Mouse (Mus musculus): Measurements from ENCODE around the gene Psg19. TPM values are rescaled to one million over a fixed set of nuclear protein-coding genes. Genes with fewer than 3 reads are reported as not detected.
"Not testable (repeated sequence)": the region's sequence is repeated elsewhere in the genome, so short reads cannot be mapped to it uniquely, and the experiment has no call there.

Gene Psg19
- polyA plus RNA-seq, 1 experiment, result not detected

- 48% methylated on average over 11 of the region's 13 CpGs for WGBS
- peak; percentile 53 for TF ChIP-seq CTCF (IDR thresholded peaks at IDR 0.05; ENCODE audit: control insufficient read depth, insufficient read depth, low read length)
Observed at GRCm38 (mm10) chr7:18749896-18750477, 48.3 kb downstream of the Psg19 start.

GRCm38 (mm10) chr7:18748994-18749895 lies 49.1 kb downstream of the Psg19 start:
- Histone ChIP-seq H3K27ac (ENCODE audit: control insufficient read depth, insufficient read depth, low read depth, low read length, poor library complexity) (no peak overlapping the region), H3K4me1 (ENCODE audit: control insufficient read depth, insufficient read depth, low read length) (no peaks in the 10 kb centered on the region), H3K4me3 (replicated peaks; ENCODE audit: control insufficient read depth, low read depth, low read length) (no peak overlapping the region)
- 45% methylated on average over 6 of the region's 6 CpGs for WGBS
- TF ChIP-seq POLR2A (IDR thresholded peaks at IDR 0.05; ENCODE audit: borderline replicate concordance, control insufficient read depth, low read depth, low read length) (no peak), CTCF (IDR thresholded peaks at IDR 0.05; ENCODE audit: control insufficient read depth, insufficient read depth, low read length) (no peak)

More at GRCm38 (mm10) chr7:18749896-18750477, 48.3 kb downstream of the Psg19 start:
- not testable (repeated sequence) for H3K4me3 ChIP-seq (replicated peaks; ENCODE audit: control insufficient read depth, low read depth, low read length); H3K27ac ChIP-seq (ENCODE audit: control insufficient read depth, insufficient read depth, low read depth, low read length, poor library complexity); H3K4me1 ChIP-seq (ENCODE audit: control insufficient read depth, insufficient read depth, low read length)

GRCm38 (mm10) chr7:18747420-18747819 lies 50.9 kb downstream of the Psg19 start:
- not testable (repeated sequence) for H3K4me3 ChIP-seq (replicated peaks; ENCODE audit: control insufficient read depth, low read depth, low read length)
- 74% methylated on average over 2 of the region's 2 CpGs for WGBS

GRCm38 (mm10) chr7:18746189-18746860 lies 52.0 kb downstream of the Psg19 start:
- WGBS, result 39% methylated on average over 20 of the region's 20 CpGs
- no peaks in the 10 kb centered on the region for H3K4me1 ChIP-seq (ENCODE audit: control insufficient read depth, insufficient read depth, low read length)
- no peak overlapping the region for H3K27ac ChIP-seq (ENCODE audit: control insufficient read depth, insufficient read depth, low read depth, low read length, poor library complexity)
- no peak overlapping the region for H3K4me3 ChIP-seq (replicated peaks; ENCODE audit: control insufficient read depth, low read depth, low read length)
- TF ChIP-seq POLR2A (IDR thresholded peaks at IDR 0.05; ENCODE audit: borderline replicate concordance, control insufficient read depth, low read depth, low read length) (no peak), CTCF (IDR thresholded peaks at IDR 0.05; ENCODE audit: control insufficient read depth, insufficient read depth, low read length) (no peak)

More at GRCm38 (mm10) chr7:18747420-18747819, 50.9 kb downstream of the Psg19 start:
- H3K27ac ChIP-seq (ENCODE audit: control insufficient read depth, insufficient read depth, low read depth, low read length, poor library complexity); H3K4me1 ChIP-seq (ENCODE audit: control insufficient read depth, insufficient read depth, low read length): not testable (repeated sequence)

Other genes with a start within 250 kb of the Psg19 start
- not detected in 2 replicates for gene Psg27, start 231.2 kb downstream of the Psg19 start, polyA plus RNA-seq (2011; ENCODE audit: insufficient read depth, insufficient read length, low replicate concordance, missing spikeins)
- not detected in 2 replicates for gene Psg23, start 182.0 kb downstream of the Psg19 start, polyA plus RNA-seq (2011; ENCODE audit: insufficient read depth, insufficient read length, low replicate concordance, missing spikeins)
- not detected in 2 replicates for gene Psg21, start 141.8 kb downstream of the Psg19 start, polyA plus RNA-seq (2011; ENCODE audit: insufficient read depth, insufficient read length, low replicate concordance, missing spikeins)
- not detected in 2 replicates for gene Psg20, start 112.3 kb downstream of the Psg19 start, polyA plus RNA-seq (2011; ENCODE audit: insufficient read depth, insufficient read length, low replicate concordance, missing spikeins)
- not detected in 2 replicates for gene Psg22, start 80.4 kb downstream of the Psg19 start, polyA plus RNA-seq (2011; ENCODE audit: insufficient read depth, insufficient read length, low replicate concordance, missing spikeins)
- not detected in 2 replicates for gene Psg17, start 23.1 kb upstream of the Psg19 start, polyA plus RNA-seq (2011; ENCODE audit: insufficient read depth, insufficient read length, low replicate concordance, missing spikeins)
- 1.5 and 3.6 TPM in 2 replicates for gene Mill2, start 41.4 kb upstream of the Psg19 start, polyA plus RNA-seq (2011; ENCODE audit: insufficient read depth, insufficient read length, low replicate concordance, missing spikeins)
- gene Pglyrp1, start 72.8 kb upstream of the Psg19 start, polyA plus RNA-seq (2011; ENCODE audit: insufficient read depth, insufficient read length, low replicate concordance, missing spikeins), result 72.2 and 201 TPM in 2 replicates
- gene Ccdc61, start 111.9 kb upstream of the Psg19 start, polyA plus RNA-seq (2011; ENCODE audit: insufficient read depth, insufficient read length, low replicate concordance, missing spikeins), result 18.7 and 40.4 TPM in 2 replicates
- gene Nova2, start 127.4 kb upstream of the Psg19 start, polyA plus RNA-seq (2011; ENCODE audit: insufficient read depth, insufficient read length, low replicate concordance, missing spikeins), result 0.16 and 0.35 TPM in 2 replicates
- not detected in 2 replicates for gene Nanos2, start 188.9 kb upstream of the Psg19 start, polyA plus RNA-seq (2011; ENCODE audit: insufficient read depth, insufficient read length, low replicate concordance, missing spikeins)
- gene Mypop, start 192.7 kb upstream of the Psg19 start, polyA plus RNA-seq (2011; ENCODE audit: insufficient read depth, insufficient read length, low replicate concordance, missing spikeins), result 0.83 and 1.1 TPM in 2 replicates
- 6.8 and 7.3 TPM in 2 replicates for gene Irf2bp1, start 205.5 kb upstream of the Psg19 start, polyA plus RNA-seq (2011; ENCODE audit: insufficient read depth, insufficient read length, low replicate concordance, missing spikeins)
- not detected in 2 replicates for gene Foxa3, start 225.0 kb upstream of the Psg19 start, polyA plus RNA-seq (2011; ENCODE audit: insufficient read depth, insufficient read length, low replicate concordance, missing spikeins)
- gene Sympk, start 225.9 kb upstream of the Psg19 start, polyA plus RNA-seq (2011; ENCODE audit: insufficient read depth, insufficient read length, low replicate concordance, missing spikeins), result 34.3 and 108 TPM in 2 replicates

Data from bone marrow, adult 2 months (tissue).